Mouse (Mus musculus) splenic B cell, adult 2 months (primary cell): ENCODE data around the gene Grk2.
A peak's percentile ranks its signal among the peaks of the same experiment; 100 is the strongest.

ENCODE experiments used
- DNase-seq: peaks from one replicate; pipeline ENCODE4 v3.0.0-alpha.2; 2011; ENCODE audit warnings: low read depth, low spot score
- H3K27me3 ChIP-seq: 2 replicates; pipeline ENCODE4 v1.6.1; 2012; ENCODE audit warnings: mild to moderate bottlenecking, low read length, moderate library complexity, mixed read lengths; ENCODE audit not compliant: control insufficient read depth, poor library complexity, insufficient read depth, severe bottlenecking
- H3K36me3 ChIP-seq: 2 replicates; pipeline ENCODE4 v1.6.1; 2012; ENCODE audit warnings: mild to moderate bottlenecking, low read length, moderate library complexity, mixed read lengths; ENCODE audit not compliant: control insufficient read depth, poor library complexity, insufficient read depth, severe bottlenecking

The Grk2 gene

DNA sequence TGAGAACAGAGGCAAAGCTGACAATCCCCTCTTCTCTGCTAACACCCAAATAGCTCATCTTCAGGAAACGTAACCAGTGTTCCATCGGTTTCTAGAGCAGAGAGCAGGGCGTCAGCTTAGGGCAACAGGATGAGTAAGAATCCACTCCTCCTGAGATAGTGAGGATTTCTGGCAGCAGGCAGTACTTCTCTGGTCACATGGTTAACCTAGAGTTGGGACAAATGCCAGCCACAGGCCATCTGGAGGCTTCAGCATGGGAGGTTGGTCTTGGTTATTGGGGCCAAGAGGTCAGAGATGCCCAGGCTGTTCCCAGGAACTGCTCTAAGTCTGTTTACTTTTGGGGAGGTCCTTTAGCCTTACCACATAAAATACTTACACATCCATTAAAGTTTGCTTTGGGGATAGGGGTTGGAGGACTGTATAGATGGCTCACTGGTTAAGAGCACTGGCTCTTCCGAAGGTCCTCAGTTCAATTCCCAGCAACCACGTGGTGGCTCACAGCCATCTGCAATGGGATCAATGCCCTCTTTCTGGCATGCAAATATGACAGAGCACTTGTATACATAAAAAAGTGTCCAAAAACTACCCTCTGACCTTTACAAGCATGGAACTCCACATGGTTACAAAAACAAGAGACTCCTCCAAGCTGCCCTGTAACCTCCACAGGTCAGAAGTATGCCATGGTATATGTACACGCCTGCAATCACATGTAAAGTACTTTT lies 9.4 kb upstream of the Grk2 start:
- H3K36me3 ChIP-seq: peaks cover 29% of the 10 kb centered on the region
- DNase-seq: no peak
- no peaks in the 10 kb centered on the region for H3K27me3 ChIP-seq

DNA sequence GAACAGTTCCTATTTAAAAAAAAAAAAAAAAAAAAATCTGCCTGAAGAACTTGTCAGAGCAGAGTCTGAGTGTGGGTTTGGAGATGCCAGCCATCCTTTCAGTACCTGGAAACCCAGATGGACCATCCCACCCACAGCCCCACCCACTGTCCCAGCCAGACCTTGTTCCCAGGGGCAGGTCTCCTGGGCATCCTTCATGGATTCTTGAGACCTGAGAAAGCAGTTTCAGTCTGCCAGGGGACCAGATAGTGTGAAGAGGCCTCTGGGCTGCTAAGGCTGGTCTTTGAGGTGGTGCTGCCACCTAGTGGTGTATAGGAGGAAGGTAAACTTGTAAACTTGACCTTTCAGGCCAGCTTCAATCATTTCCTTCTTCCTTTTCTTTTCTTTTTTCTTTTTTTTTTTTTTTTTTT lies 3.8 kb upstream of the Grk2 start:
- peak; percentile 90 for DNase-seq
- Histone ChIP-seq H3K27me3 (no peaks in the 10 kb centered on the region), H3K36me3 (no peaks in the 10 kb centered on the region)

DNA sequence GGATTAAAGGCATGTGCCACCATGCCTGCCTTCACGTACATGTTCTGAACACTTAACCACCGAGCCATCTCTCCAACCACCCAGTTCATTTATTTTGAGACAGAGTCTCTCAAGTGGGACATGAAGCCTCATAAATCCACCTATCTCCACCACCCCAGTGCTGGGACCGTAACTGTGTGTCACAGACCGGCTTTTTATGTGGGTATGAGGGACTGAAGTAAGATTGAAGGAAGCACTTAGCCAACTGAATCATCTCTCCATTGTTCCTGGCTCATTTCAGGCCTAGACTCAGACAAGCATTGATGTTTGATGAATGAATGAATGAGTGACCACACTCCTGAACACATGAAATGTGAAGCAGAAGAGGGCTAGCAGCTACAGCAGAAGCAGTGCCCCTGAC lies 3.3 kb upstream of the Grk2 start:
- no peaks in the 10 kb centered on the region for H3K27me3 ChIP-seq
- no peaks in the 10 kb centered on the region for H3K36me3 ChIP-seq

DNA sequence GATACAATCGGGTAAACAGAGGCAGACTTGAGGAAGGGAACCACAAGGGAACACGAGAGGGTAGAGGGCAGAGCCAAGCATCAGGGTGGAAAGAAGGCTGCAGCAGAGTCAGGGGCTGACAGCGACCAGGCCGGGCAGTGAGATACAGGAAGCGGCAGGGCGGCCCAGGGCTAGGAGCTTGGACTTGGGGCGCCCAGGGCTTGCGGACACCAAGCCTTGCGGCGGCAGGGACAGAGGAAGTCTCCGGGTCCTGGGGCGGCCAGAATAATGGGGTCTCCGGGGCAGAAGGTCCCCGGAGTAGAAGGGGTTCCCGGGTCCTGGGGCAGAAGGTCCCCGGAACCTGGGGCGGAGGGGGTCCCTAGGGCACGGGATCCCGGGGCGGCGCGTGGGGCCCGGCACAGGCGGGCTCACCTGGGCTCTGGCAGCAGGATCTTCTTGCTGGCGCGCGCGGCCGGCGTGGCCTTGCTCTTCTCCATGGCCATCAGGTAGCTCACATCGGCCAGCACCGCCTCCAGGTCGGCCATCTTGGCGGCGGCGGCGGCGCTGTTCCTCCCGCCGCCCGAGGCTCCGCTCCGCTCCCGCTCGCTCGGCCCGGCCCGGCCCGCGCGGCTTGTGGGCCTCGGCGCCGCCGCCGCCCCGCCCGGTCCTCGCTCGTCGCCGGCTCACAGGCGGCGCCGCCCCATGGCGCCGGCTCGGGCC lies 382 bp downstream of the Grk2 start:
- Histone ChIP-seq H3K27me3 (no peaks in the 10 kb centered on the region), H3K36me3 (peaks cover 1% of the 10 kb centered on the region; the same call in 1 of the 2 replicates)
- peak; percentile 67 for DNase-seq

More for the DNA sequence above, 3.3 kb upstream of the Grk2 start:
- no peak for DNase-seq

DNA sequence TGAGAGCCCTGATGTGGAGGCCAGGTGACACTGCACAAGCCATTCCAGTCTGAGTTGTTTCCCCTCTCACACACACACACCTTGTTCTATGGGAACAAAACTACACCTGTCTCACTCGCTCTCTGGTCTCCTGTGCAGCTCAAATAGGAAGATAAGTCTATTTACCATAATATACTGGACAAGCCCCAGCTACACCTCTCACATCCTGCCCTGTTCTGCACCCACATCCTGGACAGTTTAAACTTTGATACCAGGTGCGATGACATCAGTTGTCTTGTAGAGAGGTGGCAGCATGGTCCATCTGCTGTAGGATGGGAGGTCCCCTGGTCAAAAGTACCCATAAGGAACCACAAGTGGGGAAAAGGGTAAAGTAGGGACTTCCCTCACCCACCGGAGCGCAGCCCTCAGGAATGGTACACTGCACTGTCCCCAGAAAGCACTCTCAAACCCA lies 1.1 kb downstream of the Grk2 start:
- Histone ChIP-seq H3K36me3 (peaks cover 1% of the 10 kb centered on the region; the same call in 1 of the 2 replicates), H3K27me3 (no peaks in the 10 kb centered on the region)
- peak; percentile 78 for DNase-seq

DNA sequence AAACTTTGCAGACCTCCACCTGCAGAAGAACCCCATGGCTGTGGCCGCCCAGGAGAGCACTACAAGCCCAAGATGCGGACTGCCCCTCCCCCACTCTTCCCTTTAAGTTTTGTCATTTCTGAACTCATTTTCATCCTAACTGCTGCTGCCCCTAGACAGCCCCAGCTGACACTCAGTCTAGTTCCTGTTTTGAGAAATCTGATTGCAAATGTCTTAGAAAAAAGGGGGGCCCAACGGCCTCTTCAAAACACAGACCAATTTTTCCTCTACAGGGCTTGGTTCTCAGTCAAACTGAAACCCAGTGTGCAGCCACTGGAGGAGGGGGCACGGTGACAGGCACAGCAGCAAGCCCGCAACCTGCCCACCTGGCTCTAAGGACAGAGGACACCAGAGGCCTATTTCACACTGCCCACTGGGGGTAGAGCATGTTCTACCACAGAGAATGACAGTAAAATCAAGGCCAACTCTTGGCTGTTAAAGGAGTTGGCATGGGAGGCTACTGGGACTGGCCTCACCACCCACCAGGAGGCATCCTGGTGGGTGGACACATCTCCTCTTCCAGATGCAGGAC lies 1.7 kb downstream of the Grk2 start:
- DNase-seq: peak; percentile 77

DNA sequence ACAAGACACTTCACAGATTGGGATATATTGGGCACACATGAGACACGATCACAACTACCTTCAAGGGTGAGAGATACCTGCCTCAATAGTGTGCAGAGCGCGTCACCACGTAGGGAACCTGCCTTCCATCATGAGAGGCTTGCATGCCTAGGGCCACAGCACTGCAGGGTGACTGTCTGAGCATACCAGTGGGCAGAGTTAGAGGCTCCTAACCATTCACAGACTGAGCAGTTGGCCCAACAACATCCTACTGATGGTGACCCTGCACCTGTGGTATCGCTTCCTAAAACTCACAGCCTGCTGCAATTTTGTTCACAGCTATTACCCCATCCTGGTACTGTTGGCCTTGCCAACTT lies 2.4 kb downstream of the Grk2 start:
- Histone ChIP-seq H3K36me3 (peaks cover 1% of the 10 kb centered on the region; the same call in 1 of the 2 replicates), H3K27me3 (no peaks in the 10 kb centered on the region)
- peak; percentile 67 for DNase-seq

More for the DNA sequence above, 1.7 kb downstream of the Grk2 start:
- H3K36me3 ChIP-seq: peaks cover 1% of the 10 kb centered on the region; the same call in 1 of the 2 replicates
- H3K27me3 ChIP-seq: no peaks in the 10 kb centered on the region

DNA sequence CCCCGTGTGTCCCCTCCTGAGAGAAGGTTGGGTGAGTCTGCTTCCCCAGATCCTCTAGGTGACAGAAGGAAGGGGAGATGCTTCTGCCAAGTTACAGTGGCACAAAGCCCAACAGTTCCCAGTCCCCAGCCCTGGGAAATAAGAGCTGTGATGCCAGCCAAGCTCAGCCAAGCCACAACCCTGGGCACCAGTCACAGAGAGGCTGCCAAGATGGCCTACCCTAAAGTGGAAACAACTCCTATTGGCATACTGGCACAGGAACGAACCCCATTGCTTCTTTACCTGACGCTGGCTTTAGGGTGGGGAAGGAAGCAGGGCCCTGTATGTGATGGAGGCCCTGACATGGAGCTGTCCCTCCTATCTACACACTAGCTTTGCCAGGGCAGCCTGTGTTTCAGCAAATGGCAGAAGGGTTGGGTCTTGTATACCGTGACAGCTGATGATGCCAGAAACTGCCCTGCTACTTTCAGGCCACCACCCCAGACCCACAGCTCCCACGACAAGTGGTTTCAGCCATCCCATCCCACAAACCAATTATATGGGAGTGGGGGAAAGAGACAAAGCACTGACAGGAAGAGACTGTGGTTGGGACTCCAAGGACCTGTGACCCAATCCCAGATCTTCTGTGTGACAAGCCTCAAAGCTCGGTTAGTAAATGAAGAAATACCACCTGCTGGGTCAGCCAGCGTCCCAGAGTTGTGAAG lies 2.9 kb downstream of the Grk2 start:
- Histone ChIP-seq H3K36me3 (peaks cover 1% of the 10 kb centered on the region; the same call in 1 of the 2 replicates), H3K27me3 (no peaks in the 10 kb centered on the region)
- no peak for DNase-seq

DNA sequence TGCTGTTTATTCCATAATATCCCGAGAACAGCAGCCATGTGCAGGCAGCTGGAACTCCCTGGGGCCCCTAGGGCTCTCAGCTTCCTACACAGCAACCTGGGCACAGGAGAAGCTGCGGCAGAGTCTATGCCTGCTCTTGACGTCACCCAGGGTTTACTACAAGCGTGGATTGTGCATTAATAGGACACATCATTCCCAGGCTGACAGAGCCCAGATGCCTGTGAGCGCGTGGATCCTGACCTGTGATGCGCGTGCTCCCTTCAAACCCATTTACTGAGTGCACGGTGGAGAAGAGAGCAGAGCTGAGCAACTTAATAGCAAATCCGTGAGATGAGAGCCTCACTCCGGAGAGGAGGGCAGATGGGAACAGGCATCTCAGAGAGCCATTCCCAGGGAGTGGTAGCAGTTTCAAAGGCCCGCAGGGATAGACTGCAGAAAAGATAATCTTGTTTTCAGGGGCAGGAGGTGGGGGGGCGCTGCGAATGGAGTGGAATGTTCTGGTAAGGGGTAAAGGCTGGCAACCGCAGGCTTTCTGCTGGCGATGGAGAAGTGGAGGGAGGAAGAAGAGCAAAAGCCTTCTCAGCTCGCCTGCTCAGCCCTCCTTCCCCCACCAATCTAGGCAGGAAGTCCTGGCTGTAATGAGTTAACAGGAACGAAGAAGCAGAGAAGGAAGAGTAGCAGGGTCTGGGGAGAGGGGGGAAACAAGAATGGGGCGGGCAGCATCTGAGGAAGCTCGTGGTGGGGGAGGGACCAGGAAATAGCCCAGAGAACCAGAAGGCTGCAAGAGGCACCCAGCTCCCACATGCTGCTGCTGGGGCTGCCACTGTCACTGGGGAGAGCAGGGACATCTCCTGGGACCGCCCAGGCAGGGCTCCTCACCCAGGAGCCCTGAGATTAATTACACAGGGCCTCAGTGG lies 4.0 kb downstream of the Grk2 start:
- Histone ChIP-seq H3K36me3 (peaks cover 1% of the 10 kb centered on the region; the same call in 1 of the 2 replicates), H3K27me3 (no peaks in the 10 kb centered on the region)
- DNase-seq: peak; percentile 79

DNA sequence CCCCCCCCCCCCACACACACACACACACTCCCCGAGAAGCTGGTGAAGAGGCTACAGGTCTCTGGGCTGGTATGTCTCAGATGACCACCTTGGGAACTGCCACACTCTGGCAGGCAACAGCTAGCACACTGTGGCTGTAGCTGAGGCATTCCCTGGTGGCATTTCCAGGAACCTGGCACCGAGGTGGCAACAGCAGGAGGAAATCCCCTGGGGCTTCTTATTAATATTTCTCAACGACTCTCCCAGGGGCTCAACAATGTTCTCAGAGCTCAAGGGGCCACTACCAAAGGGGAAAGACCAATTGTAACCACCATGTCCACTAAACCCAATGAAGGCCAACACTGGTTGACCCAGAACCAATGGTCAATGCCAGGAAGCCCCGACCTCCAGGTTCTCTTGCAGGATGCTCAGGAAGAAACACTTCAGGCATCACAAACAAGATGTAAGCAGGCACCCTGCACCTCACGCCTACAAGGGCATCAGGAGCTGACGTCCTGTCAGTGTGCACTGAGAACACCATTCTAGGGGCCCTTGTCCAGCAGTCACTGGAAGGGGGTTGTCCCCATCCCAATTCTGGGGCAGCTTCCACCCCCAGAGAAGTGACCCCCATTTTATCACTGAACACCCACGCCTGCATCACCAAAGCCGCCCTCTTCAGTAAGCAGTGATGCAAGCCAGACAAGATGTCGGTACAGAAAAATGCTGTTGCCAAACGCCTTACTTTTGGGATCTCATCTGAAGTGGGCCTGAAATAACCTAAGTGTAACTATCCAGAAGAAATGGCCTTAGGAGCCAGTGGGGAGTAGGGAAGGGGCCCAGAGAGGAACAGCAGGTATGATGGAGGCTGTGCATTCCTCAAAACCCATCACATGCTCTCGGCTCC lies 4.9 kb downstream of the Grk2 start:
- no peaks in the 10 kb centered on the region for H3K27me3 ChIP-seq
- peaks cover 2% of the 10 kb centered on the region; the same call in 1 of the 2 replicates for H3K36me3 ChIP-seq
- DNase-seq: no peak

DNA sequence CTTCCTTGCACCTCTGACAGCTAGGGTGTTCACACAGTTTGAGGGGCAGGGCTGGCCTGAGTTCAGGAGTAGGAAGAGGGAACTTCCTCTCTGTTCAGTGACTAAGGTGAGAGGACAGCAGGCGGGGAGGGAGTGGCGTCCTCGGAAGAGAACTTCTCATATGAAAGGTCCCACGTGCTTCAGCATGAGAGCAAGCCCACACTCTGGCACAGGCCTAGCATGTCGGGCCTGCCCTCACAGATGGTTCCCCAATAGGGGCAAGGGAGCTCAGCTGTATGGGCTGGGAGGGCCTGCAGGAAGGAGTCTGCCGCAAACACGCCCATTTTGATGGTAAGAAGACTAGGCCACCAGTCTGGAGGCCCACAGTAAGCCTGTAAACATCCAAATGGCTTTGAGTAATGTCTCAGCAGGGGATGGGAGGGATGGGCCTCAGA lies 5.7 kb downstream of the Grk2 start:
- H3K36me3 ChIP-seq: peaks cover 5% of the 10 kb centered on the region
- peak; percentile 94 for DNase-seq

DNA sequence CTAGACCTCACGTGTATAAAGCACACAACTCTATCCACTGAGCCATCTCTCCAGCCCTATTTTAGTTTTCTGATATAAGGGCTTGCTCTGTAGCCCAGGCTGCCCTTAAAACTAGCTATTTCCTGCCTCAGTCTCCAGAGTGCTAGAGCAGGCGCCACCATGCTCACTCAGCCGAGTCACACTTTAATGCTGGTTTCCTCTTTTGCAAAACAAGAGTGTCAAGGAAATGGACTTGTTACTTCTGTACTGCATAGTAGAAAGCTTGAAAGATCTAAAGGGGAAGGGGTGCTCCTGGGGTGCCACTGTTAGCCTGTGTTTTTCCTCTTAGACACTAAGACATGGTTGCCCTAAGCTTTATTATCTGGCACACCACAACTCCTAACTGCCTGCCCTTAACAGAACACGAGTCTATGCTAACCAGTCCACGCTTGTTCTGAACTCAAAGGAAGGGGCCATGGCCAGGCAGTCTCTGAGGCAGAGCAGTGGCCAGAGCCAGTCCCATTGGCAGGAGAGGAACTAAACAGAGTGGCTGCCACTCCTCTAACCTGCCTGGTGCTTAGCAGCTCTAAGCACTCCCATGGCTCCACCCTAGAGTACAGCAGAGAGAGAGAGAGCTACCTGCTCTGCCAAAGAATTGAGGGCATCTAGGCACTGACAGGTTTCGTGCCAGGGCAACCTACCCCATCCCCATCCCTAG lies 6.3 kb downstream of the Grk2 start:
- Histone ChIP-seq H3K36me3 (peaks cover 5% of the 10 kb centered on the region), H3K27me3 (no peaks in the 10 kb centered on the region)
- peak; percentile 82 for DNase-seq

More for the DNA sequence above, 5.7 kb downstream of the Grk2 start:
- H3K27me3 ChIP-seq: no peaks in the 10 kb centered on the region

DNA sequence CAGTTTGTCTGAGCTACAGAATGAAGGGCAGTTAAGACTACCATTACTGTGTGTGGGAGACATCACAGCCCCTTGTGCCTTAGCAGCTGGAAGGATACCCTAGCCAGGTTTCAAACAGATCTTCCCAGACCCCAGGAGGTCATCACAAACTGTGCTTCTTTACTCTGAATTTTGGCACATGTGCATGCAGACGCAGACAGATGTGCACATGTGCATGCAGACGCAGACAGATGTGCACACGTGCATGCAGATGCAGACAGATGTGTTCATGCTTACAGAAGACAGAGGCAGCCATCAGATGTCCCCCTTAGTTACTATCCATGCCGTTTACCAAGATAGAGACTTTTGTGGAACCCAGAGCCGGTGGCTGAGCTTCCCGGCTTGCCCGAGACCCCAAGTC lies 6.9 kb downstream of the Grk2 start:
- Histone ChIP-seq H3K27me3 (no peaks in the 10 kb centered on the region), H3K36me3 (peaks cover 5% of the 10 kb centered on the region)
- no peak for DNase-seq
